Mouse (Mus musculus) ES-Bruce4 (cell line): ENCODE data around the gene Fam117a.

Source experiments
- CTCF ChIP-seq: IDR thresholded peaks from one replicate; pipeline ENCODE4 v1.8.1; 2011; ENCODE audit warnings: low read depth, low read length
- EP300 ChIP-seq: IDR thresholded peaks from 2 replicates; pipeline ENCODE4 v1.6.1; 2011; ENCODE audit warnings: low read depth, low read length; ENCODE audit not compliant: insufficient read depth

- no peak for TF ChIP-seq EP300
- no peak for TF ChIP-seq CTCF
These were observed 32.1 kb downstream of the Fam117a start for GRCm38 (mm10) chr11:95368871-95369270.
